Mouse (Mus musculus) heart, embryonic 15.5 days (tissue): Measurements from ENCODE around the gene 1700069L16Rik. TPM values are rescaled to one million over a fixed set of nuclear protein-coding genes. Genes with fewer than 3 reads are reported as not detected.

Experiments used
- ATAC-seq: fragments of 200-750 bp; cut with Nextera tagmentation; replicated peaks from 2 replicates; pipeline ENCODE4 v1.8.0; 2017; ENCODE audit warnings: low read depth, moderate TSS enrichment; ENCODE audit not compliant: insufficient number of reproducible peaks, insufficient read depth, low FRiP score
- H3K27ac ChIP-seq: fragments of 300-500 bp; sonication (generic); 2 replicates; pipeline ENCODE4 v1.5.1; 2015; ENCODE audit warnings: mild to moderate bottlenecking, inconsistent platforms
- H3K27me3 ChIP-seq: fragments of 300-500 bp; sonication (generic); 2 replicates; pipeline ENCODE4 v1.6.1; 2015; ENCODE audit warnings: inconsistent platforms
- H3K36me3 ChIP-seq: fragments of 300-500 bp; sonication (generic); 2 replicates; pipeline ENCODE4 v1.6.1; 2015; ENCODE audit warnings: mild to moderate bottlenecking, inconsistent platforms
- H3K4me1 ChIP-seq: fragments of 300-500 bp; sonication (generic); replicated peaks from 2 replicates; pipeline ENCODE4 v1.6.1; 2015; ENCODE audit warnings: inconsistent platforms
- H3K4me2 ChIP-seq: fragments of 300-500 bp; sonication (generic); 2 replicates; pipeline ENCODE4 v1.6.1; 2015; ENCODE audit warnings: inconsistent platforms, mild to moderate bottlenecking, moderate library complexity
- H3K4me3 ChIP-seq: fragments of 300-500 bp; sonication (generic); 2 replicates; pipeline ENCODE4 v1.5.1; 2015; ENCODE audit warnings: mild to moderate bottlenecking, inconsistent platforms
- H3K9ac ChIP-seq: fragments of 300-500 bp; sonication (generic); 2 replicates; pipeline ENCODE4 v1.6.1; 2015; ENCODE audit warnings: mild to moderate bottlenecking, inconsistent platforms
- H3K9me3 ChIP-seq: fragments of 300-500 bp; sonication (generic); replicated peaks from 2 replicates; pipeline ENCODE4 v1.6.1; 2016; ENCODE audit warnings: inconsistent platforms
- WGBS: fragments of 180-500 bp; shearing (Covaris S2); methylation state at CpG from one replicate; pipeline ENCODE4 v1.1.7; 2015; ENCODE audit warnings: mixed read lengths; 5-methylcytosine and 5-hydroxymethylcytosine counted together
- polyA plus RNA-seq: library from polyadenylated mRNA; unstranded; fragments of >200 nt; fragmentation: Nextera tagmentation; extraction: Ambion mirVana; gene quantifications from 2 replicates; pipeline ENCODE4 v1.2.1, GENCODE M21; 2015

The 1700069L16Rik gene
- polyA plus RNA-seq, 1 experiment from 2014 or later: not detected

- ATAC-seq: no peak
- peaks cover 12% of the 10 kb centered on the region for H3K27me3 ChIP-seq
- H3K4me1 ChIP-seq: peaks cover 4% of the 10 kb centered on the region
- H3K9ac ChIP-seq: no peak overlapping the region
- no peaks in the 10 kb centered on the region for H3K36me3 ChIP-seq
- no peak overlapping the region for H3K4me2 ChIP-seq
- no peak overlapping the region for H3K4me3 ChIP-seq
- H3K9me3 ChIP-seq: no peaks in the 10 kb centered on the region
- WGBS: 80% methylated on average over 7 of the region's 7 CpGs
- no peak overlapping the region for H3K27ac ChIP-seq
These were observed 6.6 kb upstream of the 1700069L16Rik start for GRCm38 (mm10) chr5:113731174-113731573.

- no peaks in the 10 kb centered on the region for H3K36me3 ChIP-seq
- H3K27ac ChIP-seq: no peak overlapping the region
- H3K9ac ChIP-seq: no peak overlapping the region
- WGBS: 71% methylated on average over 7 of the region's 7 CpGs
- no peak for ATAC-seq
- peaks cover 2% of the 10 kb centered on the region; the same call in 1 of the 2 replicates for H3K4me1 ChIP-seq
- H3K4me2 ChIP-seq: no peak overlapping the region
- no peaks in the 10 kb centered on the region for H3K9me3 ChIP-seq
- H3K4me3 ChIP-seq: no peak overlapping the region
- H3K27me3 ChIP-seq: peaks cover 12% of the 10 kb centered on the region
These were observed 6.1 kb upstream of the 1700069L16Rik start for GRCm38 (mm10) chr5:113730641-113731121.

- Histone ChIP-seq H3K4me1 (no peaks in the 10 kb centered on the region), H3K4me2 (no peak overlapping the region), H3K27ac (no peak overlapping the region), H3K36me3 (no peaks in the 10 kb centered on the region), H3K9me3 (no peaks in the 10 kb centered on the region), H3K9ac (no peak overlapping the region), H3K4me3 (no peak overlapping the region), H3K27me3 (peaks cover 19% of the 10 kb centered on the region)
- ATAC-seq: no peak
- WGBS: 76% methylated on average over 7 of the region's 7 CpGs
These were observed 4.1 kb upstream of the 1700069L16Rik start for GRCm38 (mm10) chr5:113728691-113729090.

- no peak overlapping the region for H3K4me3 ChIP-seq
- H3K4me1 ChIP-seq: no peaks in the 10 kb centered on the region
- 76% methylated on average over 7 of the region's 7 CpGs for WGBS
- H3K27me3 ChIP-seq: peaks cover 25% of the 10 kb centered on the region
- no peak overlapping the region for H3K4me2 ChIP-seq
- no peak for ATAC-seq
- no peaks in the 10 kb centered on the region for H3K36me3 ChIP-seq
- no peaks in the 10 kb centered on the region for H3K9me3 ChIP-seq
- no peak overlapping the region for H3K27ac ChIP-seq
- no peak overlapping the region for H3K9ac ChIP-seq
These were observed 3.4 kb upstream of the 1700069L16Rik start for GRCm38 (mm10) chr5:113728011-113728410.

- no peaks in the 10 kb centered on the region for H3K9me3 ChIP-seq
- no peak overlapping the region for H3K9ac ChIP-seq
- H3K27me3 ChIP-seq: peaks cover 28% of the 10 kb centered on the region
- no peak for ATAC-seq
- H3K27ac ChIP-seq: no peak overlapping the region
- no peaks in the 10 kb centered on the region for H3K4me1 ChIP-seq
- H3K36me3 ChIP-seq: no peaks in the 10 kb centered on the region
- WGBS: 45% methylated on average over 12 of the region's 12 CpGs
- no peak overlapping the region for H3K4me3 ChIP-seq
- no peak overlapping the region for H3K4me2 ChIP-seq
These were observed 2.7 kb upstream of the 1700069L16Rik start for GRCm38 (mm10) chr5:113727238-113727637.

- Histone ChIP-seq H3K4me3 (no peak overlapping the region), H3K9ac (no peak overlapping the region), H3K4me1 (no peaks in the 10 kb centered on the region), H3K27ac (no peak overlapping the region), H3K36me3 (no peaks in the 10 kb centered on the region), H3K27me3 (peaks cover 28% of the 10 kb centered on the region), H3K9me3 (no peaks in the 10 kb centered on the region), H3K4me2 (no peak overlapping the region)
- WGBS: 58% methylated on average over 6 of the region's 6 CpGs
- no peak for ATAC-seq
These were observed 2.0 kb upstream of the 1700069L16Rik start for GRCm38 (mm10) chr5:113726618-113727017.

GRCm38 (mm10) chr5:113725417-113725816, 845 bp upstream of the 1700069L16Rik start:
- Histone ChIP-seq H3K27me3 (peaks cover 28% of the 10 kb centered on the region), H3K4me3 (no peak overlapping the region), H3K9ac (no peak overlapping the region), H3K4me2 (no peak overlapping the region), H3K4me1 (no peaks in the 10 kb centered on the region), H3K27ac (no peak overlapping the region), H3K36me3 (no peaks in the 10 kb centered on the region), H3K9me3 (no peaks in the 10 kb centered on the region)
- ATAC-seq: no peak
- WGBS: 75% methylated on average over 12 of the region's 12 CpGs

GRCm38 (mm10) chr5:113723567-113724237, 870 bp downstream of the 1700069L16Rik start:
- no peak overlapping the region for H3K9ac ChIP-seq
- WGBS: 21% methylated on average over 8 of the region's 8 CpGs
- H3K27me3 ChIP-seq: peaks cover 30% of the 10 kb centered on the region
- no peaks in the 10 kb centered on the region for H3K36me3 ChIP-seq
- H3K4me1 ChIP-seq: no peaks in the 10 kb centered on the region
- H3K9me3 ChIP-seq: no peaks in the 10 kb centered on the region
- no peak overlapping the region for H3K27ac ChIP-seq
- no peak overlapping the region for H3K4me2 ChIP-seq
- no peak overlapping the region for H3K4me3 ChIP-seq
- no peak for ATAC-seq

- Histone ChIP-seq H3K4me2 (no peak overlapping the region), H3K9ac (no peak overlapping the region), H3K27ac (no peak overlapping the region), H3K27me3 (peaks cover 33% of the 10 kb centered on the region), H3K4me3 (no peak overlapping the region), H3K9me3 (no peaks in the 10 kb centered on the region), H3K36me3 (no peaks in the 10 kb centered on the region), H3K4me1 (no peaks in the 10 kb centered on the region)
- WGBS: 79% methylated on average over 10 of the region's 10 CpGs
- ATAC-seq: no peak
These were observed 2.2 kb downstream of the 1700069L16Rik start for GRCm38 (mm10) chr5:113722224-113723013.

GRCm38 (mm10) chr5:113719221-113719661, 5.3 kb downstream of the 1700069L16Rik start:
- 75% methylated on average over 8 of the region's 8 CpGs for WGBS

GRCm38 (mm10) chr5:113716581-113717388, 7.8 kb downstream of the 1700069L16Rik start:
- Histone ChIP-seq H3K9ac (no peak overlapping the region), H3K27ac (no peak overlapping the region), H3K4me3 (no peak overlapping the region), H3K36me3 (no peaks in the 10 kb centered on the region), H3K4me1 (no peaks in the 10 kb centered on the region), H3K9me3 (no peaks in the 10 kb centered on the region), H3K4me2 (no peak overlapping the region), H3K27me3 (0 out of 2 replicates have a peak, but pooled peaks cover 9% of the 10 kb centered on the region)
- WGBS: 14% methylated on average over 12 of the region's 12 CpGs
- no peak for ATAC-seq

More at GRCm38 (mm10) chr5:113719221-113719661, 5.3 kb downstream of the 1700069L16Rik start:
- Histone ChIP-seq H3K4me1 (no peaks in the 10 kb centered on the region), H3K9ac (no peak overlapping the region), H3K9me3 (no peaks in the 10 kb centered on the region), H3K27ac (no peak overlapping the region), H3K4me3 (no peak overlapping the region), H3K4me2 (no peak overlapping the region), H3K27me3 (peaks cover 24% of the 10 kb centered on the region), H3K36me3 (no peaks in the 10 kb centered on the region)
- ATAC-seq: no peak
